Mouse (Mus musculus) liver, postnatal 0 days (tissue): ENCODE measurements around the gene Npr1. TPM values are rescaled to one million over a fixed set of nuclear protein-coding genes. Genes with fewer than 3 reads are reported as not detected.

Experiments used
- ATAC-seq: fragments of 200-750 bp; cut with Nextera tagmentation; 2 replicates; pipeline ENCODE4 v1.8.0; 2017; ENCODE audit warnings: mild to moderate bottlenecking, moderate library complexity
- DNase-seq: peaks from one replicate; pipeline ENCODE4 v3.0.0-alpha.2; 2016
- H3K27ac ChIP-seq: fragments of 300-500 bp; sonication (generic); 2 replicates; pipeline ENCODE4 v1.5.1; 2014; ENCODE audit warnings: antibody characterized with exemption, moderate library complexity, mild to moderate bottlenecking, low read depth
- H3K27me3 ChIP-seq: fragments of 300-500 bp; sonication (generic); 2 replicates; pipeline ENCODE4 v1.6.1; 2014; ENCODE audit warnings: low read length, control low read depth, mixed read lengths; ENCODE audit not compliant: insufficient read depth
- H3K36me3 ChIP-seq: fragments of 300-500 bp; sonication (generic); replicated peaks from 2 replicates; pipeline ENCODE4 v1.6.1; 2014; ENCODE audit warnings: mild to moderate bottlenecking, control low read depth, low read length, moderate library complexity, mixed read lengths; ENCODE audit not compliant: insufficient read depth
- H3K4me1 ChIP-seq: fragments of 300-500 bp; sonication (generic); 2 replicates; pipeline ENCODE4 v1.6.1; 2014; ENCODE audit warnings: antibody characterized with exemption, mild to moderate bottlenecking, control low read depth; ENCODE audit not compliant: insufficient read depth
- H3K4me2 ChIP-seq: fragments of 300-500 bp; sonication (generic); 2 replicates; pipeline ENCODE4 v1.6.1; 2014; ENCODE audit warnings: low read depth, mild to moderate bottlenecking, low read length, moderate library complexity, mixed read lengths
- H3K4me3 ChIP-seq: fragments of 300-500 bp; sonication (generic); 2 replicates; pipeline ENCODE4 v1.5.1; 2014; ENCODE audit warnings: low read depth, low read length
- H3K9ac ChIP-seq: fragments of 300-500 bp; sonication (generic); replicated peaks from 2 replicates; pipeline ENCODE4 v1.6.1; 2014; ENCODE audit warnings: mild to moderate bottlenecking, moderate library complexity
- H3K9me3 ChIP-seq: fragments of 300-500 bp; sonication (generic); 2 replicates; pipeline ENCODE4 v1.6.1; 2016; ENCODE audit warnings: mild to moderate bottlenecking, control low read depth, low read length, mixed read lengths
- CTCF ChIP-seq: sonication (generic); IDR thresholded peaks from 2 replicates; pipeline ENCODE4 v1.5.1; 2016; ENCODE audit warnings: antibody characterized with exemption, low read depth
- EP300 ChIP-seq: IDR thresholded peaks from 2 replicates; pipeline ENCODE4 v1.6.1; 2016; ENCODE audit warnings: antibody characterized with exemption, low read depth, mild to moderate bottlenecking
- WGBS: fragments of 180-500 bp; shearing (Covaris S2); extraction: QIAGEN DNeasy Blood & Tissue Kit; methylation state at CpG from one replicate; pipeline ENCODE4 v1.1.7; 2014; ENCODE audit not compliant: insufficient replicate concordance; 5-methylcytosine and 5-hydroxymethylcytosine counted together
- polyA plus RNA-seq: library from polyadenylated mRNA; unstranded; fragments of >200 nt; fragmentation: Nextera tagmentation; extraction: Ambion mirVana; gene quantifications from 2 replicates; pipeline ENCODE4 v1.2.1, GENCODE M21; 2015

Gene Npr1
- polyA plus RNA-seq, 1 experiment from 2014 or later = 5.9 TPM

- no peak overlapping the region for H3K27ac ChIP-seq
- peaks cover 44% of the 10 kb centered on the region for H3K36me3 ChIP-seq
- TF ChIP-seq EP300 (no peak), CTCF (no peak)
These were observed 22.9 kb upstream of the Npr1 start for GRCm38 (mm10) chr3:90488576-90488975.

GRCm38 (mm10) chr3:90486998-90487397 is 21.3 kb upstream of the Npr1 start:
- H3K4me3 ChIP-seq = no peak overlapping the region
- peaks cover 58% of the 10 kb centered on the region for H3K36me3 ChIP-seq
- peaks cover 5% of the 10 kb centered on the region for H3K4me1 ChIP-seq
- H3K4me2 ChIP-seq = no peak overlapping the region
- no peak overlapping the region for H3K9ac ChIP-seq
- H3K27me3 ChIP-seq = no peaks in the 10 kb centered on the region
- DNase-seq (no peak), ATAC-seq (no peak)
- TF ChIP-seq CTCF (no peak), EP300 (no peak)
- no peaks in the 10 kb centered on the region for H3K9me3 ChIP-seq
- WGBS = 70% methylated on average over 5 of the region's 5 CpGs
- H3K27ac ChIP-seq = no peak overlapping the region

More at GRCm38 (mm10) chr3:90488576-90488975, 22.9 kb upstream of the Npr1 start:
- DNase-seq (no peak), ATAC-seq (no peak)
- no peaks in the 10 kb centered on the region for H3K27me3 ChIP-seq
- H3K4me2 ChIP-seq = no peak overlapping the region
- 87% methylated on average over 6 of the region's 6 CpGs for WGBS
- no peaks in the 10 kb centered on the region for H3K9me3 ChIP-seq
- no peak overlapping the region for H3K4me3 ChIP-seq
- no peak overlapping the region for H3K9ac ChIP-seq
- H3K4me1 ChIP-seq = peaks cover 8% of the 10 kb centered on the region

GRCm38 (mm10) chr3:90475831-90476611 is 10.4 kb upstream of the Npr1 start, which contains the start of gene Ilf2:
TSS of gene Ilf2 (plus strand) at chr3:90476126.
- Histone ChIP-seq H3K4me1 (0 out of 2 replicates have a peak, but pooled peaks cover 9% of the 10 kb centered on the region), H3K27ac (peak within 1 kb of the TSS; percentile 95), H3K27me3 (no peaks in the 10 kb centered on the region), H3K9ac (peak within 1 kb of the TSS; percentile 98), H3K9me3 (no peaks in the 10 kb centered on the region), H3K4me3 (peak within 1 kb of the TSS; percentile 98), H3K36me3 (peaks cover 13% of the 10 kb centered on the region), H3K4me2 (peak within 1 kb of the TSS; percentile 76)
- under 1% methylated on average over 45 of the region's 45 CpGs for WGBS
- DNase-seq = peak; percentile 95
- ATAC-seq = peak; percentile 100
- TF ChIP-seq CTCF (peak; percentile 76), EP300 (peak; percentile 77)

GRCm38 (mm10) chr3:90475151-90475830 is 9.6 kb upstream of the Npr1 start:
- H3K27ac ChIP-seq = no peak overlapping the region
- H3K36me3 ChIP-seq = peaks cover 6% of the 10 kb centered on the region
- ATAC-seq (peak; percentile 2; the same call in 1 of the 2 replicates), DNase-seq (no peak)
- H3K9ac ChIP-seq = no peak overlapping the region
- peak overlapping the region; percentile 47 for H3K4me3 ChIP-seq
- 0 out of 2 replicates have a peak, but pooled peaks cover 9% of the 10 kb centered on the region for H3K4me1 ChIP-seq
- 37% methylated on average over 15 of the region's 16 CpGs for whole genome bisulfite sequencing
- H3K9me3 ChIP-seq = no peaks in the 10 kb centered on the region
- H3K27me3 ChIP-seq = no peaks in the 10 kb centered on the region
- H3K4me2 ChIP-seq = peak overlapping the region; percentile 62
- no peak for TF ChIP-seq EP300

- H3K4me2 ChIP-seq = no peak overlapping the region
- TF ChIP-seq CTCF (peak; percentile 77), EP300 (no peak)
- H3K4me3 ChIP-seq = no peak overlapping the region
- H3K4me1 ChIP-seq = 0 out of 2 replicates have a peak, but pooled peaks cover 7% of the 10 kb centered on the region
- no peaks in the 10 kb centered on the region for H3K36me3 ChIP-seq
- no peak overlapping the region for H3K27ac ChIP-seq
- H3K9ac ChIP-seq = no peak overlapping the region
- no peaks in the 10 kb centered on the region for H3K27me3 ChIP-seq
- no peaks in the 10 kb centered on the region for H3K9me3 ChIP-seq
- ATAC-seq (no peak), DNase-seq (peak; percentile 52)
- 19% methylated on average over 3 of the region's 3 CpGs for WGBS
These were observed 6.5 kb upstream of the Npr1 start for GRCm38 (mm10) chr3:90472213-90472612.

GRCm38 (mm10) chr3:90467618-90468300 is 2.1 kb upstream of the Npr1 start:
- DNase-seq (no peak), ATAC-seq (no peak)
- no peak for TF ChIP-seq CTCF
- no peak for TF ChIP-seq EP300
- H3K36me3 ChIP-seq = no peaks in the 10 kb centered on the region
- H3K9ac ChIP-seq = no peak overlapping the region
- no peak overlapping the region for H3K4me3 ChIP-seq
- H3K9me3 ChIP-seq = no peaks in the 10 kb centered on the region
- no peak overlapping the region for H3K27ac ChIP-seq
- peaks cover 29% of the 10 kb centered on the region for H3K27me3 ChIP-seq
- 90% methylated on average over 10 of the region's 10 CpGs for whole genome bisulfite sequencing
- no peak overlapping the region for H3K4me2 ChIP-seq
- peaks cover 11% of the 10 kb centered on the region for H3K4me1 ChIP-seq
